Mouse (Mus musculus): ENCODE results near the gene Adssl1.

DNA sequence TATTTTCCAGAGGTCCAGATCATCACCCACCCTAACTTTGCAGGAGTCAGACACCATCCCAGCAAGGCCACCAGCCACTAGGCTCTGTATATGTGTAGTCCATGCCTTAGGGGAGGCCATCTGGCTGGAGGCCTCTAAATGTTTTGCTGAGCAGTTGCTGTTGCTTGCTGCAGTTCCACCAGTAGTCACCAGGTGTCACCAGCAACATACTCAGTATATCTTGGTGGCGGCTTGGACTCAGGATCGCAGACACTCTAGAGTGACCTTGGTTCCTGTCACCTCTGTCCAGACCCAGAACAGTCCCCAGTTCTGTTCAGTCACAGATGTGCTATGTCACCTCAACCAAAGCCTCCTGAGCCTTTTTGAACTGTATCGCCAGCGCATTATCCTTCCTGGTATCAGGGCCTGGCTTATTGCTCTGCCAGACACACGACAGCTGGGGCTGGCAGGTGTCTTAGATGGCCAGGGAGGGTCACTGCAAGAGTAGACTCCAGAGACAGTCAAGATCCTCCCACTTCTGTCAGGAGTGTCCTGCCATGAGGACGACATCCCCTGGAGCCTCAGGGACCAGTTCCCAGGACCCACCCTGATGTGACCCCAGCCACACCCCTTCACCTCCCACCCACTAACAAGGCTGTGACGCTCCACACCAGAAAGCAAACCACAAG, 33.4 kb downstream of the Adssl1 start:
- TF ChIP-seq CTCF (IDR thresholded peaks at IDR 0.05; ENCODE audit: low read depth, low read length) (peak; percentile 99), GATA1 (IDR thresholded peaks at IDR 0.05; ENCODE audit: borderline replicate concordance, low read length) (no peak), GATA2 (IDR thresholded peaks at IDR 0.05; ENCODE audit: borderline replicate concordance, low read depth, low read length) (no peak)

Measured in G1E (cell line).